In genomic region chr10:91138317-91138716, GRCm38 (mm10) we compare ENCODE assay signal across 11 mouse cellular contexts. TPM values are rescaled to one million over a fixed set of nuclear protein-coding genes. Genes with fewer than 3 reads are reported as not detected.
DNase-seq lines count a peak whose midpoint lies in the region; ATAC-seq lines count a peak whose summit lies in the region.
"Had no signal": no experiment of that assay in that cellular context is flagged by ENCODE, and none has a peak within 500 bp of the region (broad histone marks: within the 10 kb centered on the region; RNA-seq: fewer than 3 reads in every experiment).

No protein-coding gene starts in this region.

- H3K79me2 ChIP-seq in macrophage (ENCODE audit: inconsistent target): no peaks in the 10 kb centered on the region

- DNase-seq in adrenal gland, postnatal 14 days: peak; percentile 51
- DNase-seq in adrenal gland, adult 18-20 months (ENCODE audit: low spot score in 2 of 2): no peak
- DNase-seq in CD4-positive, CD25-positive, alpha-beta regulatory T cell, adult 2 months (ENCODE audit: low read depth, low spot score): peak; percentile 48
- no peak for DNase-seq in layer of hippocampus, adult 9-10 months (ENCODE audit: low spot score)
- DNase-seq in cerebellum, adult 9-10 months: no peak
- DNase-seq: gastrocnemius, postnatal 14 days; kidney, postnatal 14 days had no signal

- 66% methylated on average over 3 of the region's 3 CpGs for WGBS in heart, embryonic 14.5 days
- WGBS in macrophage (ENCODE audit: missing documents): 28% methylated on average over 3 of the region's 3 CpGs
- WGBS in kidney, embryonic 14.5 days: 62% methylated on average over 3 of the region's 3 CpGs

- H3K36me3 ChIP-seq in heart, embryonic 14.5 days (ENCODE audit: control insufficient read depth, insufficient read depth, low read length): no peaks in the 10 kb centered on the region
- no peaks in the 10 kb centered on the region for H3K36me3 ChIP-seq in macrophage (ENCODE audit: inconsistent target)
- no peaks in the 10 kb centered on the region for H3K36me3 ChIP-seq in kidney, embryonic 14.5 days (ENCODE audit: control insufficient read depth, insufficient read depth, low read length)
- H3K36me3 ChIP-seq: embryonic facial prominence, embryonic 13.5 days had no signal

- no peak overlapping the region for H3K9ac ChIP-seq in heart, embryonic 14.5 days (ENCODE audit: low read length)
- H3K9ac ChIP-seq in kidney, embryonic 14.5 days (ENCODE audit: low read depth, low read length): no peak overlapping the region
- H3K9ac ChIP-seq: embryonic facial prominence, embryonic 13.5 days had no signal

- peaks cover 5 to 13% of the 10 kb centered on the region in 2 experiments; a peak in 3 of 4 replicates for H3K4me1 ChIP-seq in heart, embryonic 14.5 days (ENCODE audit: control insufficient read depth in 2 of 2, insufficient read depth in 2 of 2, low read length in 2 of 2)
- no peaks in the 10 kb centered on the region for H3K4me1 ChIP-seq in kidney, embryonic 14.5 days (ENCODE audit: control insufficient read depth, insufficient read depth, low read length)

- H3K9me3 ChIP-seq in heart, embryonic 14.5 days (ENCODE audit: control insufficient read depth, low read length): no peaks in the 10 kb centered on the region
- H3K9me3 ChIP-seq in kidney, embryonic 14.5 days (ENCODE audit: control insufficient read depth, low read length): no peaks in the 10 kb centered on the region
- H3K9me3 ChIP-seq: embryonic facial prominence, embryonic 13.5 days had no signal

- H3K27ac ChIP-seq in heart, embryonic 14.5 days (replicated peaks in 1 of 2; ENCODE audit: control insufficient read depth in 1 of 2, insufficient read depth in 1 of 2, low read depth in 2 of 2, low read length in 2 of 2): peak overlapping the region; percentile 79 to 87; a peak in 2 of 4 replicates
- peak overlapping the region; percentile 97 for H3K27ac ChIP-seq in macrophage
- no peak overlapping the region for H3K27ac ChIP-seq in kidney, embryonic 14.5 days (ENCODE audit: low read depth, low read length)
- H3K27ac ChIP-seq: embryonic facial prominence, embryonic 13.5 days had no signal

- no peak overlapping the region for H3K4me2 ChIP-seq in heart, embryonic 14.5 days (ENCODE audit: low read length)
- H3K4me2 ChIP-seq in kidney, embryonic 14.5 days (replicated peaks; ENCODE audit: low read depth, low read length): no peak overlapping the region
- H3K4me2 ChIP-seq: embryonic facial prominence, embryonic 13.5 days had no signal

- H3K27me3 ChIP-seq in heart, embryonic 14.5 days (ENCODE audit: control insufficient read depth, insufficient read depth, low read length): no peaks in the 10 kb centered on the region
- no peaks in the 10 kb centered on the region for H3K27me3 ChIP-seq in kidney, embryonic 14.5 days (ENCODE audit: control insufficient read depth, insufficient read depth, low read length)
- H3K27me3 ChIP-seq: embryonic facial prominence, embryonic 13.5 days had no signal

- ATAC-seq in heart, embryonic 14.5 days (ENCODE audit: insufficient number of reproducible peaks, insufficient read depth, low FRiP score, low read depth): no peak
- no peak for ATAC-seq in kidney, embryonic 14.5 days (ENCODE audit: low FRiP score, low TSS enrichment)

- H3K4me3 ChIP-seq in heart, embryonic 14.5 days (ENCODE audit: control insufficient read depth in 1 of 2, insufficient read depth in 1 of 2, low read depth in 1 of 2, low read length in 2 of 2): no peak overlapping the region
- no peak overlapping the region for H3K4me3 ChIP-seq in macrophage (ENCODE audit: inconsistent target)
- H3K4me3 ChIP-seq in kidney, embryonic 14.5 days (ENCODE audit: low read length): no peak overlapping the region
- H3K4me3 ChIP-seq: embryonic facial prominence, embryonic 13.5 days had no signal

RNA-seq across cellular contexts. Expression of gene Slc25a3, which starts 14.5 kb away (rescaled TPM):
- total RNA-seq in adrenal gland, postnatal 14 days (2021): 859 and 881 TPM in 2 replicates
- total RNA-seq in adrenal gland, adult 18-20 months (2021): 1,000 to 10,000 TPM; 1,418 to 2,058 TPM
- polyA plus RNA-seq in heart, embryonic 14.5 days (2014; fragmentation: Nextera tagmentation; extraction: Ambion mirVana): 1,147 and 1,166 TPM in 2 replicates
- total RNA-seq in macrophage (2018; cell fraction: chromatin; rRNA removed): 100 to 1,000 TPM; 197 to 929 (median 501) TPM
- 100 to 1,000 TPM; 285 to 427 (median 348) TPM for total RNA-seq in macrophage (2018; cell fraction: cytosol; rRNA removed)
- 100 to 1,000 TPM; 295 to 757 (median 468) TPM for total RNA-seq in macrophage (2018; cell fraction: nucleus; rRNA removed)
- polyA plus RNA-seq in macrophage (2018): 239 to 473 TPM (median 381 TPM) in 3 replicates
- 544 and 625 TPM in 2 replicates for polyA plus RNA-seq in kidney, embryonic 14.5 days (2014; fragmentation: Nextera tagmentation; extraction: Ambion mirVana)

RNA-seq across cellular contexts. Expression of gene Tmpo, which starts 42.8 kb away (rescaled TPM):
- total RNA-seq in adrenal gland, postnatal 14 days (2021): 117 and 128 TPM in 2 replicates
- 10 to 100 TPM; 80.3 to 89.6 TPM for total RNA-seq in adrenal gland, adult 18-20 months (2021)
- 170 and 181 TPM in 2 replicates for polyA plus RNA-seq in heart, embryonic 14.5 days (2014; fragmentation: Nextera tagmentation; extraction: Ambion mirVana)
- total RNA-seq in macrophage (2018; cell fraction: chromatin; rRNA removed): 100 to 1,000 TPM in 18 of 26 experiments, 10 to 100 TPM in 8; 67.3 to 260 (median 119) TPM
- total RNA-seq in macrophage (2018; cell fraction: cytosol; rRNA removed): 10 to 100 TPM; 22.0 to 43.2 (median 33.7) TPM
- total RNA-seq in macrophage (2018; cell fraction: nucleus; rRNA removed): 100 to 1,000 TPM in 8 of 26 experiments, 10 to 100 TPM in 18; 44.5 to 242 (median 80.1) TPM
- 30.4 to 57.8 TPM (median 34.2 TPM) in 3 replicates for polyA plus RNA-seq in macrophage (2018)
- polyA plus RNA-seq in kidney, embryonic 14.5 days (2014; fragmentation: Nextera tagmentation; extraction: Ambion mirVana): 293 and 328 TPM in 2 replicates

RNA-seq across cellular contexts. Expression of gene Ikbip, which starts 55.6 kb away (rescaled TPM):
- 30.8 and 34.5 TPM in 2 replicates for total RNA-seq in adrenal gland, postnatal 14 days (2021)
- total RNA-seq in adrenal gland, adult 18-20 months (2021): 10 to 100 TPM; 30.9 to 31.5 TPM
- polyA plus RNA-seq in heart, embryonic 14.5 days (2014; fragmentation: Nextera tagmentation; extraction: Ambion mirVana): 43.7 and 48.3 TPM in 2 replicates
- 10 to 100 TPM in 14 of 26 experiments, 1 to 10 TPM in 12; 3.0 to 30.2 (median 11.3) TPM for total RNA-seq in macrophage (2018; cell fraction: chromatin; rRNA removed)
- total RNA-seq in macrophage (2018; cell fraction: cytosol; rRNA removed): 10 to 100 TPM in 22 of 26 experiments, 1 to 10 TPM in 4; 8.3 to 17.7 (median 12.3) TPM
- total RNA-seq in macrophage (2018; cell fraction: nucleus; rRNA removed): 10 to 100 TPM in 20 of 26 experiments, 1 to 10 TPM in 6; 6.7 to 35.7 (median 13.5) TPM
- 12.9 to 17.5 TPM (median 14.3 TPM) in 3 replicates for polyA plus RNA-seq in macrophage (2018)
- 37.9 and 39.6 TPM in 2 replicates for polyA plus RNA-seq in kidney, embryonic 14.5 days (2014; fragmentation: Nextera tagmentation; extraction: Ambion mirVana)

RNA-seq across cellular contexts. Expression of gene Apaf1, which starts 55.7 kb away (rescaled TPM):
- 11.4 and 11.7 TPM in 2 replicates for total RNA-seq in adrenal gland, postnatal 14 days (2021)
- 1 to 10 TPM; 5.4 to 5.8 TPM for total RNA-seq in adrenal gland, adult 18-20 months (2021)
- polyA plus RNA-seq in heart, embryonic 14.5 days (2014; fragmentation: Nextera tagmentation; extraction: Ambion mirVana): 17.3 and 19.2 TPM in 2 replicates
- 100 to 1,000 TPM; 204 to 725 (median 324) TPM for total RNA-seq in macrophage (2018; cell fraction: chromatin; rRNA removed)
- total RNA-seq in macrophage (2018; cell fraction: cytosol; rRNA removed): 100 to 1,000 TPM in 2 of 26 experiments, 10 to 100 TPM in 24; 40.9 to 107 (median 55.1) TPM
- total RNA-seq in macrophage (2018; cell fraction: nucleus; rRNA removed): 100 to 1,000 TPM; 116 to 469 (median 239) TPM
- 13.1 to 39.9 TPM (median 29.7 TPM) in 3 replicates for polyA plus RNA-seq in macrophage (2018)
- polyA plus RNA-seq in kidney, embryonic 14.5 days (2014; fragmentation: Nextera tagmentation; extraction: Ambion mirVana): 17.8 and 26.2 TPM in 2 replicates

Comparison
In these comparisons a context has a peak if more than half of its experiments do, and no peak if none do; other contexts are left out.
1. DNase-seq: peak in adrenal gland, postnatal 14 days (single experiment) and CD4-positive, CD25-positive, alpha-beta regulatory T cell, adult 2 months (single experiment); none in adrenal gland, adult 18-20 months (0 of 2), layer of hippocampus, adult 9-10 months (single experiment) and cerebellum, adult 9-10 months (single experiment).